Mouse (Mus musculus) heart, adult 8-10 months (tissue): Measurements from ENCODE around the gene Ndufaf2. TPM values are rescaled to one million over a fixed set of nuclear protein-coding genes. Genes with fewer than 3 reads are reported as not detected.

Experiments
- DNase-seq: peaks from one replicate; pipeline ENCODE4 v3.0.0; 2022; ENCODE audit warnings: low spot score
- total RNA-seq, 4 experiments: library from RNA; stranded (reverse); gene quantifications; 2 replicates each; pipeline ENCODE4 v1.2.4; 2022

Ndufaf2 gene
- total RNA-seq, 4 experiments from 2014 or later = 23.2 to 34.3 (median 28.8) TPM

- no peak for DNase-seq
Observed at GRCm38 (mm10) chr13:108039375-108039774, 119.0 kb downstream of the Ndufaf2 start.

- no peak for DNase-seq
Observed at GRCm38 (mm10) chr13:108032789-108033188, 125.6 kb downstream of the Ndufaf2 start.

- no peak for DNase-seq
Observed at GRCm38 (mm10) chr13:108025802-108026201, 132.6 kb downstream of the Ndufaf2 start.

- no peak for DNase-seq
Observed at GRCm38 (mm10) chr13:108017349-108017748, 141.1 kb downstream of the Ndufaf2 start.

- no peak for DNase-seq
Observed at GRCm38 (mm10) chr13:108015166-108015565, 143.3 kb downstream of the Ndufaf2 start.

- DNase-seq = no peak
Observed at GRCm38 (mm10) chr13:108013839-108014238, 144.6 kb downstream of the Ndufaf2 start.

- no peak for DNase-seq
Observed at GRCm38 (mm10) chr13:108013110-108013509, 145.3 kb downstream of the Ndufaf2 start.

GRCm38 (mm10) chr13:108007861-108008260 is 150.6 kb downstream of the Ndufaf2 start:
- no peak for DNase-seq

GRCm38 (mm10) chr13:107996301-107996700 is 162.1 kb downstream of the Ndufaf2 start:
- DNase-seq = no peak

GRCm38 (mm10) chr13:107995211-107995610 is 163.2 kb downstream of the Ndufaf2 start:
- no peak for DNase-seq

- DNase-seq = no peak
Observed at GRCm38 (mm10) chr13:107992573-107992972, 165.8 kb downstream of the Ndufaf2 start.

GRCm38 (mm10) chr13:107984641-107985040 is 173.8 kb downstream of the Ndufaf2 start:
- no peak for DNase-seq

GRCm38 (mm10) chr13:107984186-107984585 is 174.2 kb downstream of the Ndufaf2 start:
- DNase-seq = no peak

- no peak for DNase-seq
Observed at GRCm38 (mm10) chr13:107983231-107983847, 175.1 kb downstream of the Ndufaf2 start.

- no peak for DNase-seq
Observed at GRCm38 (mm10) chr13:107979461-107979860, 179.0 kb downstream of the Ndufaf2 start.

- no peak for DNase-seq
Observed at GRCm38 (mm10) chr13:107976886-107977656, 181.4 kb downstream of the Ndufaf2 start.

- DNase-seq = no peak
Observed at GRCm38 (mm10) chr13:107972451-107972850, 186.0 kb downstream of the Ndufaf2 start.

GRCm38 (mm10) chr13:107971868-107972267 is 186.6 kb downstream of the Ndufaf2 start:
- no peak for DNase-seq

- no peak for DNase-seq
Observed at GRCm38 (mm10) chr13:107970422-107971142, 187.8 kb downstream of the Ndufaf2 start.

GRCm38 (mm10) chr13:107969961-107970391 is 188.4 kb downstream of the Ndufaf2 start:
- DNase-seq = no peak

GRCm38 (mm10) chr13:107964616-107965015 is 193.8 kb downstream of the Ndufaf2 start:
- DNase-seq = no peak

- no peak for DNase-seq
Observed at GRCm38 (mm10) chr13:107963471-107963870, 195.0 kb downstream of the Ndufaf2 start.
